Mouse (Mus musculus) liver, embryonic 12.5 days (tissue): ENCODE measurements around the gene Kcnip1. TPM values are rescaled to one million over a fixed set of nuclear protein-coding genes. Genes with fewer than 3 reads are reported as not detected.

Experiments
- ATAC-seq: fragments of 200-750 bp; cut with Nextera tagmentation; 2 replicates; pipeline ENCODE4 v1.8.0; 2017; ENCODE audit warnings: moderate number of reproducible peaks, mild to moderate bottlenecking, moderate library complexity
- H3K27ac ChIP-seq: fragments of 300-500 bp; sonication (generic); 2 replicates; pipeline ENCODE4 v1.5.1; 2016; ENCODE audit warnings: mild to moderate bottlenecking
- H3K27me3 ChIP-seq: fragments of 300-500 bp; sonication (generic); replicated peaks from 2 replicates; pipeline ENCODE4 v1.6.1; 2016; ENCODE audit warnings: mild to moderate bottlenecking, moderate library complexity
- H3K36me3 ChIP-seq: fragments of 300-500 bp; sonication (generic); 2 replicates; pipeline ENCODE4 v1.6.1; 2016; ENCODE audit warnings: mild to moderate bottlenecking, moderate library complexity
- H3K4me1 ChIP-seq: fragments of 300-500 bp; sonication (generic); 2 replicates; pipeline ENCODE4 v1.6.1; 2016
- H3K4me2 ChIP-seq: fragments of 300-500 bp; sonication (generic); 2 replicates; pipeline ENCODE4 v1.6.1; 2016; ENCODE audit warnings: mild to moderate bottlenecking, moderate library complexity
- H3K4me3 ChIP-seq: fragments of 300-500 bp; sonication (generic); 2 replicates; pipeline ENCODE4 v1.5.1; 2016; ENCODE audit warnings: mild to moderate bottlenecking, moderate library complexity
- H3K9ac ChIP-seq: fragments of 300-500 bp; sonication (generic); 2 replicates; pipeline ENCODE4 v1.6.1; 2016; ENCODE audit warnings: mild to moderate bottlenecking, moderate library complexity
- H3K9me3 ChIP-seq: fragments of 300-500 bp; sonication (generic); replicated peaks from 2 replicates; pipeline ENCODE4 v1.6.1; 2016; ENCODE audit warnings: mild to moderate bottlenecking, moderate library complexity
- WGBS: fragments of 180-500 bp; shearing (Covaris S2); methylation state at CpG from one replicate; pipeline ENCODE4 v1.1.7; 2016; ENCODE audit not compliant: insufficient replicate concordance; 5-methylcytosine and 5-hydroxymethylcytosine counted together
- polyA plus RNA-seq: library from polyadenylated mRNA; unstranded; fragments of >200 nt; fragmentation: Nextera tagmentation; extraction: Ambion mirVana; gene quantifications from 2 replicates; pipeline ENCODE4 v1.2.1, GENCODE M21; 2016

The Kcnip1 gene
- 0.39 and 0.66 TPM in 2 replicates for polyA plus RNA-seq

DNA sequence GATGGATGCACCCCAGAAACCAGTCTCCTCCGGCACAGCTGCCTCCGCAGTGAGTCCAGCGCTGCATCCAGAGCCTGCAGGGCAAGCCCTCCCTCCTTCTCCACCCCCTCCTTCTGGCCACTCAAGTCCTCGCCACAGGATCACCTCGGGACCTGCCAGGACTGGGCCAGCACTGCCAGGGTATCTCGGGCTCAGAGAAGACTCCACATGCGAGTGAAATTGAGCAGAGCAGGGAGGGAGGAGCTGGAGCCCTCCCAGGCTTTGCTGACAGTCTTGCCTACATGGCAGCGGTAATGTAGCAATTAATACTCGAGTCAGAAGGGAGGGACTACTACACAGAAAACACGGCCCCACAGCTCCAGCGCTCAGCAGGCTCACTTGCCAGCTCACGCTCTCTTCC, at the start of gene Kcnip1:
Kcnip1 (minus strand) TSS at position 215 of the 400 bp plus-strand sequence.
- H3K4me3 ChIP-seq = no peak within 1 kb of the TSS
- H3K4me2 ChIP-seq = 0 out of 2 replicates have a peak within 1 kb of the TSS, but pooled peaks have one; percentile 21
- no peak within 1 kb of the TSS for H3K27ac ChIP-seq
- WGBS = 34% methylated on average over 12 of the region's 12 CpGs
- H3K9ac ChIP-seq = no peak within 1 kb of the TSS
- peaks cover 6% of the 10 kb centered on the region; the same call in 1 of the 2 replicates for H3K4me1 ChIP-seq
- 0 out of 2 replicates have a peak, but pooled peaks have one; percentile 6 for ATAC-seq
- H3K27me3 ChIP-seq = peaks cover 43% of the 10 kb centered on the region
- no peaks in the 10 kb centered on the region for H3K36me3 ChIP-seq
- H3K9me3 ChIP-seq = no peaks in the 10 kb centered on the region

DNA sequence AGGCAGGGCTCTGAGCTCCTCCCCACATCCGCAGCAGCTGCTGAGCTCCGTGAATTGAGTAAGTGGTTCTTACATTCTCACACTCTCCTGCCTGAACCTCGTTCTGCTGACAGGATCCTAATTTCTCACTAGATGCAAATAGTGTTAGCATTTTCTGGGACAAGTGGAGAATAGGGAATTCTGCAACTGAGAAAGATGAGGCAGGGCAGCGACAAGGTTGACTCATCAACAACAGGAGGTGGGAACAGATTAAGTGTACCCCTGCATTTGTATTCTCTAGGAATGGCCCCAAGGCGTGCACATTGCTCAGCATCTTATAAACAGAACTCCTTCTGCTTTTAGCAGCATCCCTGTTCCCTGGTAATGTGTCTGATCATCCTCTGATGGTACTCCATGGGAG, 47.1 kb upstream of the Kcnip1 start:
- Histone ChIP-seq H3K27ac (no peak overlapping the region), H3K9ac (no peak overlapping the region), H3K4me3 (no peak overlapping the region), H3K36me3 (no peaks in the 10 kb centered on the region), H3K4me1 (no peaks in the 10 kb centered on the region), H3K9me3 (0 out of 2 replicates have a peak, but pooled peaks cover 3% of the 10 kb centered on the region), H3K27me3 (no peaks in the 10 kb centered on the region), H3K4me2 (no peak overlapping the region)
- no peak for ATAC-seq
- 71% methylated on average over 5 of the region's 5 CpGs for WGBS

GRCm38 (mm10) chr11:34035909-34036658, 43.1 kb upstream of the Kcnip1 start:
- no peak overlapping the region for H3K4me2 ChIP-seq
- WGBS = 66% methylated on average over 5 of the region's 5 CpGs
- no peaks in the 10 kb centered on the region for H3K36me3 ChIP-seq
- H3K9me3 ChIP-seq = 0 out of 2 replicates have a peak, but pooled peaks cover under 1% of the 10 kb centered on the region
- no peaks in the 10 kb centered on the region for H3K27me3 ChIP-seq
- H3K4me3 ChIP-seq = no peak overlapping the region
- H3K9ac ChIP-seq = no peak overlapping the region
- ATAC-seq = no peak
- H3K4me1 ChIP-seq = peaks cover 19% of the 10 kb centered on the region
- H3K27ac ChIP-seq = no peak overlapping the region

- no peak overlapping the region for H3K4me2 ChIP-seq
- no peaks in the 10 kb centered on the region for H3K27me3 ChIP-seq
- no peaks in the 10 kb centered on the region for H3K36me3 ChIP-seq
- H3K27ac ChIP-seq = no peak overlapping the region
- H3K4me1 ChIP-seq = peaks cover 21% of the 10 kb centered on the region
- no peak overlapping the region for H3K9ac ChIP-seq
- no peaks in the 10 kb centered on the region for H3K9me3 ChIP-seq
- no peak overlapping the region for H3K4me3 ChIP-seq
- ATAC-seq = no peak
- 52% methylated on average over 2 of the region's 2 CpGs for WGBS
Measured at GRCm38 (mm10) chr11:34034794-34035193, 41.8 kb upstream of the Kcnip1 start.

- Histone ChIP-seq H3K4me3 (no peak overlapping the region), H3K4me2 (no peak overlapping the region), H3K9ac (no peak overlapping the region), H3K36me3 (no peaks in the 10 kb centered on the region), H3K27ac (no peak overlapping the region), H3K4me1 (peaks cover 21% of the 10 kb centered on the region), H3K9me3 (no peaks in the 10 kb centered on the region), H3K27me3 (no peaks in the 10 kb centered on the region)
- WGBS = 66% methylated on average over 5 of the region's 5 CpGs
- no peak for ATAC-seq
Measured at GRCm38 (mm10) chr11:34034008-34034505, 41.1 kb upstream of the Kcnip1 start.

GRCm38 (mm10) chr11:34031015-34031805, 38.3 kb upstream of the Kcnip1 start:
- peak; percentile 70 for ATAC-seq
- Histone ChIP-seq H3K36me3 (no peaks in the 10 kb centered on the region), H3K9ac (no peak overlapping the region), H3K4me2 (peak overlapping the region; percentile 56), H3K4me1 (peaks cover 21% of the 10 kb centered on the region), H3K27ac (0 out of 2 replicates have a peak overlapping the region, but pooled peaks have one; percentile 51), H3K4me3 (0 out of 2 replicates have a peak overlapping the region, but pooled peaks have one; percentile 2), H3K9me3 (no peaks in the 10 kb centered on the region), H3K27me3 (no peaks in the 10 kb centered on the region)
- 17% methylated on average over 8 of the region's 8 CpGs for WGBS

DNA sequence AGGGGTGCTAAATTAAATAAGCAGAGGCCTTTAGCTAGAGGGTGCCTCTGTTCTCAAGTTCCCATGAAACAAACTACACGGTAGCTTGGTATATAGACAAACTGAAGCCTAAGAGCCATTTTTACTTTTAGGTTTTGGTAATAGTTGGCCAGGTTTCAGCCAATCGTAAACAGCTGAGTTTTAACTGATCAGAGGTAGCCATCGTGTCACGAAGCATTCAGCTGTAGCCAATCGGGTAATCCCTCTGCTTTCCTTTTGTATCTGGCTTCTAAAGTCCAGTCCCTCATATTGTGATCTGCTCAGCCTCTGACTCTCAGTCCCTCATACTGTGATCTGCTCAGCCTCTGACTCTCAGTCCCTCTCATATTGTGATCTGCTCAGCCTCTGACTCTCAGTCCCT, 36.7 kb upstream of the Kcnip1 start:
- no peak overlapping the region for H3K9ac ChIP-seq
- H3K36me3 ChIP-seq = no peaks in the 10 kb centered on the region
- no peak overlapping the region for H3K4me2 ChIP-seq
- no peaks in the 10 kb centered on the region for H3K9me3 ChIP-seq
- H3K27ac ChIP-seq = no peak overlapping the region
- no peak for ATAC-seq
- peaks cover 21% of the 10 kb centered on the region for H3K4me1 ChIP-seq
- H3K4me3 ChIP-seq = no peak overlapping the region
- WGBS = 64% methylated on average over 5 of the region's 5 CpGs
- no peaks in the 10 kb centered on the region for H3K27me3 ChIP-seq

DNA sequence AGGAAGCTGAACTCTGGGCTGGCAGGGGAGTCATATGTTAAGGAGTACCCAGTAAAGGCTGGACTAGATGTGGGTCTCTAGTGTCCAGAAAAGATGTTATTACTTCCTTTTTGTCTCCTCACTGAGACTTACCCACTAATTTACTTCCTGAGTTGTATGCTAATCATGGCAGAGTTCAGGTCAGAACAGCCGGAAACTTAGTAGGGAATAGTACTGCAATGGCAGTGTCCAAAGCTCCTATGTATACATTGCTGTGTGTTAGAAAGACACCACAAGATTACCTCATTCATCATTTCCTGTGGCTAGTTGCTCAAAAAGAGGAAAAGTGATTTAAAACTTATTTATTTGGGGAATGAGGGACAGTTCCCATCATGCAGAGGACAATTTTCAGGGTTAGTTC, 32.1 kb upstream of the Kcnip1 start:
- no peaks in the 10 kb centered on the region for H3K9me3 ChIP-seq
- H3K4me1 ChIP-seq = no peaks in the 10 kb centered on the region
- H3K9ac ChIP-seq = no peak overlapping the region
- no peak overlapping the region for H3K4me2 ChIP-seq
- H3K27ac ChIP-seq = no peak overlapping the region
- no peaks in the 10 kb centered on the region for H3K27me3 ChIP-seq
- no peak overlapping the region for H3K4me3 ChIP-seq
- no peak for ATAC-seq
- no peaks in the 10 kb centered on the region for H3K36me3 ChIP-seq
- WGBS = 83% methylated on average over 1 of the region's 1 CpGs

- ATAC-seq = no peak
- WGBS = 49% methylated on average over 6 of the region's 6 CpGs
- no peak overlapping the region for H3K4me3 ChIP-seq
- H3K4me2 ChIP-seq = no peak overlapping the region
- no peak overlapping the region for H3K9ac ChIP-seq
- H3K27ac ChIP-seq = peak overlapping the region; percentile 45; the same call in 1 of the 2 replicates
- no peaks in the 10 kb centered on the region for H3K27me3 ChIP-seq
- no peaks in the 10 kb centered on the region for H3K36me3 ChIP-seq
- H3K4me1 ChIP-seq = peaks cover 22% of the 10 kb centered on the region
- no peaks in the 10 kb centered on the region for H3K9me3 ChIP-seq
Measured at GRCm38 (mm10) chr11:34012007-34012652, 19.2 kb upstream of the Kcnip1 start.

DNA sequence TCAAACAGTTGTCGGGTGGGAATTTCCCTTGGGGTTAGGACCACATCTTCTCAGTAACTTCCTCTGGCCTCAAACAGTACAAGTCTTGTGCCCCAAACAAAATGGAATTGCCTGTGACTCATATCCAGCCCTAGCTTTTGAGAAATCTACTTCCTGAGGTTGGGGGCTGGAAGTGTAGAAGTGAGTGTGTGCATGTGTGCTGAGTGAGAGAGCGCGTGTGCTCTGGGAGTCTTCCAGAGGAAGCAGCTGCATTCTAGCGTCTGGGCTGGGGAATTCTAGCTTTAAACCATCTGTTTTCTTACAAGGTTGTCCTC, 17.9 kb upstream of the Kcnip1 start:
- peak overlapping the region; percentile 26; the same call in 1 of the 2 replicates for H3K27ac ChIP-seq
- no peaks in the 10 kb centered on the region for H3K36me3 ChIP-seq
- peaks cover 22% of the 10 kb centered on the region for H3K4me1 ChIP-seq
- H3K4me3 ChIP-seq = no peak overlapping the region
- H3K9ac ChIP-seq = no peak overlapping the region
- ATAC-seq = peak; percentile 16; the same call in 1 of the 2 replicates
- H3K4me2 ChIP-seq = no peak overlapping the region
- H3K27me3 ChIP-seq = no peaks in the 10 kb centered on the region
- no peaks in the 10 kb centered on the region for H3K9me3 ChIP-seq
- whole genome bisulfite sequencing = 52% methylated on average over 4 of the region's 4 CpGs

- H3K4me2 ChIP-seq = no peak overlapping the region
- 43% methylated on average over 7 of the region's 7 CpGs for WGBS
- peak; percentile 13; the same call in 1 of the 2 replicates for ATAC-seq
- H3K36me3 ChIP-seq = no peaks in the 10 kb centered on the region
- no peak overlapping the region for H3K4me3 ChIP-seq
- H3K9ac ChIP-seq = no peak overlapping the region
- H3K27ac ChIP-seq = peak overlapping the region; percentile 26; the same call in 1 of the 2 replicates
- H3K27me3 ChIP-seq = no peaks in the 10 kb centered on the region
- H3K4me1 ChIP-seq = peaks cover 22% of the 10 kb centered on the region
- no peaks in the 10 kb centered on the region for H3K9me3 ChIP-seq
Measured at GRCm38 (mm10) chr11:34010133-34010858, 17.3 kb upstream of the Kcnip1 start.
